Mouse (Mus musculus): ENCODE results near the gene Wsb1.

The Wsb1 gene

GRCm38 (mm10) chr11:79217133-79217532 is 37.3 kb downstream of the Wsb1 start:
- no peak for DNase-seq (ENCODE audit: low spot score in 2 of 2)

GRCm38 (mm10) chr11:79215539-79215938 is 38.9 kb downstream of the Wsb1 start:
- DNase-seq (ENCODE audit: low spot score in 2 of 2) = no peak

- peak; percentile 83 to 96 for DNase-seq (ENCODE audit: low spot score in 2 of 2)
Measured at GRCm38 (mm10) chr11:79214015-79214418, 40.5 kb downstream of the Wsb1 start.

GRCm38 (mm10) chr11:79209882-79210471 is 44.5 kb downstream of the Wsb1 start:
- DNase-seq (ENCODE audit: low spot score in 2 of 2) = no peak

- no peak for DNase-seq (ENCODE audit: low spot score in 2 of 2)
Measured at GRCm38 (mm10) chr11:79209113-79209512, 45.4 kb downstream of the Wsb1 start.

- no peak for DNase-seq (ENCODE audit: low spot score in 2 of 2)
Measured at GRCm38 (mm10) chr11:79208462-79208861, 46.0 kb downstream of the Wsb1 start.

GRCm38 (mm10) chr11:79207691-79208090 is 46.8 kb downstream of the Wsb1 start:
- DNase-seq (ENCODE audit: low spot score in 2 of 2) = no peak

GRCm38 (mm10) chr11:79204444-79204843 is 50.0 kb downstream of the Wsb1 start:
- DNase-seq (ENCODE audit: low spot score in 2 of 2) = no peak

GRCm38 (mm10) chr11:79200502-79200901 is 54.0 kb downstream of the Wsb1 start:
- DNase-seq (ENCODE audit: low spot score in 2 of 2) = no peak

- no peak for DNase-seq (ENCODE audit: low spot score in 2 of 2)
Measured at GRCm38 (mm10) chr11:79198562-79198961, 55.9 kb downstream of the Wsb1 start.

GRCm38 (mm10) chr11:79197846-79198235 is 56.6 kb downstream of the Wsb1 start:
- DNase-seq (ENCODE audit: low spot score in 2 of 2) = no peak

- no peak for DNase-seq (ENCODE audit: low spot score in 2 of 2)
Measured at GRCm38 (mm10) chr11:79196876-79197845, 57.3 kb downstream of the Wsb1 start.

GRCm38 (mm10) chr11:79196196-79196869 is 58.1 kb downstream of the Wsb1 start:
- DNase-seq (ENCODE audit: low spot score in 2 of 2) = no peak

GRCm38 (mm10) chr11:79192176-79192575 is 62.3 kb downstream of the Wsb1 start:
- DNase-seq (ENCODE audit: low spot score in 2 of 2) = peak; percentile 10 to 57

- DNase-seq (ENCODE audit: low spot score in 2 of 2) = no peak
Measured at GRCm38 (mm10) chr11:79191214-79191613, 63.3 kb downstream of the Wsb1 start.

- DNase-seq (ENCODE audit: low spot score in 2 of 2) = no peak
Measured at GRCm38 (mm10) chr11:79190257-79190656, 64.2 kb downstream of the Wsb1 start.
